In the genomic region with DNA sequence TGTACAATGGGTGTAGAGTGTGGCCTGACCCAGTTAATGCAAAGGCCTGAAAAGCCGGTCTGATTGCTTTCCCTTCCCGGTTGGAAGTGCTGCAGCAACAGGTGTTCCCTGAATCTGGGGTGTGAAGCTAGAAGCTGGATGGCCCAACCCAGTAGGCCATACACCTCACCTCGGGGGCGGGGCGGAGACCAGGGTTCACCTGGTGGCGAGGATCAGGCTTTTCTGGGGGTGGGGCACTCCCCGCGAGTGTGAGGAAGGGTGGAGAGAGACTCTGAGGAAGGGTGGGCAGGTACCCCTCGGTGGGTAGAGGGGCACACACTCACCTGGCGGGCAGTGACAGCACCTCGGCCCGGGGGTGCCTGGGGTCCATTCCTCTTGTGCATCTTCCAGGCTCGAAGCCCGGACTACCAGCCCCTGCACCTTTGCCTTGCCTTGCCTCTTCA, we compare ENCODE assay signal across 8 mouse cellular contexts. TPM values are rescaled to one million over a fixed set of nuclear protein-coding genes. Genes with fewer than 3 reads are reported as not detected.
DNase-seq lines count a peak whose midpoint lies in the region; ATAC-seq lines count a peak whose summit lies in the region.

No protein-coding gene starts in this region.

- no peaks in the 10 kb centered on the region for H3K9me3 ChIP-seq in neural tube, embryonic 11.5 days (ENCODE audit: control insufficient read depth, low read length)
- H3K9me3 ChIP-seq in embryonic facial prominence, embryonic 14.5 days (ENCODE audit: control insufficient read depth, low read length): no peaks in the 10 kb centered on the region
- H3K9me3 ChIP-seq in kidney, embryonic 14.5 days (ENCODE audit: control insufficient read depth, low read length): no peaks in the 10 kb centered on the region
- H3K9me3 ChIP-seq in lung, embryonic 16.5 days (ENCODE audit: control insufficient read depth, low read length): no peaks in the 10 kb centered on the region
- no peaks in the 10 kb centered on the region for H3K9me3 ChIP-seq in stomach, embryonic 16.5 days (replicated peaks; ENCODE audit: control insufficient read depth, low read length)

- H3K9ac ChIP-seq in neural tube, embryonic 11.5 days (ENCODE audit: low read length): peak overlapping the region; percentile 80
- H3K9ac ChIP-seq in embryonic facial prominence, embryonic 14.5 days (ENCODE audit: low read depth, low read length): peak overlapping the region; percentile 85
- peak overlapping the region; percentile 68 for H3K9ac ChIP-seq in kidney, embryonic 14.5 days (ENCODE audit: low read depth, low read length)
- H3K9ac ChIP-seq in lung, embryonic 16.5 days (ENCODE audit: low read length): peak overlapping the region; percentile 91
- H3K9ac ChIP-seq in stomach, embryonic 16.5 days (ENCODE audit: low read length): peak overlapping the region; percentile 85

- 10% methylated on average over 14 of the region's 14 CpGs for WGBS in neural tube, embryonic 11.5 days
- 5% methylated on average over 12 of the region's 14 CpGs for WGBS in embryonic facial prominence, embryonic 14.5 days
- WGBS in kidney, embryonic 14.5 days: 8% methylated on average over 14 of the region's 14 CpGs
- 7% methylated on average over 13 of the region's 14 CpGs for WGBS in lung, embryonic 16.5 days
- WGBS in stomach, embryonic 16.5 days: 4% methylated on average over 14 of the region's 14 CpGs

- no peaks in the 10 kb centered on the region for H3K27me3 ChIP-seq in neural tube, embryonic 11.5 days (ENCODE audit: control insufficient read depth, insufficient read depth, low read length)
- no peaks in the 10 kb centered on the region for H3K27me3 ChIP-seq in embryonic facial prominence, embryonic 14.5 days (replicated peaks; ENCODE audit: control insufficient read depth, insufficient read depth, low read length)
- no peaks in the 10 kb centered on the region for H3K27me3 ChIP-seq in kidney, embryonic 14.5 days (ENCODE audit: control insufficient read depth, insufficient read depth, low read length)
- no peaks in the 10 kb centered on the region for H3K27me3 ChIP-seq in lung, embryonic 16.5 days (ENCODE audit: control insufficient read depth, insufficient read depth, low read depth, low read length)
- no peaks in the 10 kb centered on the region for H3K27me3 ChIP-seq in stomach, embryonic 16.5 days (ENCODE audit: control insufficient read depth, insufficient read depth, low read length)

- H3K4me2 ChIP-seq in neural tube, embryonic 11.5 days (ENCODE audit: low read depth): peak overlapping the region; percentile 91
- H3K4me2 ChIP-seq in embryonic facial prominence, embryonic 14.5 days (ENCODE audit: low read depth, low read length): peak overlapping the region; percentile 78
- H3K4me2 ChIP-seq in kidney, embryonic 14.5 days (replicated peaks; ENCODE audit: low read depth, low read length): peak overlapping the region; percentile 83
- H3K4me2 ChIP-seq in lung, embryonic 16.5 days (ENCODE audit: low read depth, low read length): peak overlapping the region; percentile 97
- H3K4me2 ChIP-seq in stomach, embryonic 16.5 days (ENCODE audit: low read depth, low read length): peak overlapping the region; percentile 64

- peaks cover 12% of the 10 kb centered on the region for H3K36me3 ChIP-seq in neural tube, embryonic 11.5 days (ENCODE audit: control insufficient read depth, insufficient read depth, low read length)
- H3K36me3 ChIP-seq in embryonic facial prominence, embryonic 14.5 days (ENCODE audit: control insufficient read depth, insufficient read depth, low read length): peaks cover 32% of the 10 kb centered on the region
- H3K36me3 ChIP-seq in kidney, embryonic 14.5 days (ENCODE audit: control insufficient read depth, insufficient read depth, low read length): peaks cover 23% of the 10 kb centered on the region
- H3K36me3 ChIP-seq in lung, embryonic 16.5 days (ENCODE audit: control insufficient read depth, insufficient read depth, low read length): peaks cover 18% of the 10 kb centered on the region
- H3K36me3 ChIP-seq in stomach, embryonic 16.5 days (ENCODE audit: control insufficient read depth, insufficient read depth, low read length): peaks cover 13% of the 10 kb centered on the region

- H3K27ac ChIP-seq in neural tube, embryonic 11.5 days (ENCODE audit: low read depth, low read length): no peak overlapping the region
- H3K27ac ChIP-seq in embryonic facial prominence, embryonic 14.5 days (replicated peaks; ENCODE audit: low read depth, low read length): peak overlapping the region; percentile 45
- no peak overlapping the region for H3K27ac ChIP-seq in kidney, embryonic 14.5 days (ENCODE audit: low read depth, low read length)
- H3K27ac ChIP-seq in lung, embryonic 16.5 days (ENCODE audit: low read length): peak overlapping the region; percentile 76
- H3K27ac ChIP-seq in stomach, embryonic 16.5 days (ENCODE audit: low read length): peak overlapping the region; percentile 91

- no peak for ATAC-seq in neural tube, embryonic 11.5 days (ENCODE audit: insufficient read depth, low FRiP score, low TSS enrichment)
- ATAC-seq in embryonic facial prominence, embryonic 14.5 days (ENCODE audit: low read depth): peak; percentile 31; the same call in 1 of the 2 replicates
- ATAC-seq in kidney, embryonic 14.5 days (ENCODE audit: low FRiP score, low TSS enrichment): no peak; the same call in 1 of the 2 replicates
- peak; percentile 51 for ATAC-seq in lung, embryonic 16.5 days (ENCODE audit: low read depth)
- peak; percentile 68 for ATAC-seq in stomach, embryonic 16.5 days (ENCODE audit: insufficient read depth, low FRiP score)

- H3K4me1 ChIP-seq in neural tube, embryonic 11.5 days (ENCODE audit: control insufficient read depth, insufficient read depth, low read length): no peaks in the 10 kb centered on the region; the same call in 1 of the 2 replicates
- H3K4me1 ChIP-seq in embryonic facial prominence, embryonic 14.5 days (ENCODE audit: control insufficient read depth, insufficient read depth, low read length): peaks cover 11% of the 10 kb centered on the region
- H3K4me1 ChIP-seq in kidney, embryonic 14.5 days (ENCODE audit: control insufficient read depth, insufficient read depth, low read length): peaks cover 10% of the 10 kb centered on the region
- peaks cover 11% of the 10 kb centered on the region for H3K4me1 ChIP-seq in lung, embryonic 16.5 days (replicated peaks; ENCODE audit: control insufficient read depth, insufficient read depth, low read length)
- peaks cover 15% of the 10 kb centered on the region for H3K4me1 ChIP-seq in stomach, embryonic 16.5 days (ENCODE audit: control insufficient read depth, insufficient read depth, low read length)

- peak overlapping the region; percentile 63 for H3K4me3 ChIP-seq in neural tube, embryonic 11.5 days (ENCODE audit: low read depth, low read length)
- peak overlapping the region; percentile 63 for H3K4me3 ChIP-seq in embryonic facial prominence, embryonic 14.5 days (ENCODE audit: low read depth, low read length)
- H3K4me3 ChIP-seq in kidney, embryonic 14.5 days (ENCODE audit: low read length): peak overlapping the region; percentile 47
- H3K4me3 ChIP-seq in lung, embryonic 16.5 days (ENCODE audit: low read length): peak overlapping the region; percentile 73
- H3K4me3 ChIP-seq in stomach, embryonic 16.5 days (replicated peaks; ENCODE audit: low read length): peak overlapping the region; percentile 70

- no peak for DNase-seq in neural tube, embryonic 11.5 days (ENCODE audit: low spot score)
- no peak for DNase-seq in neural tube, embryonic 10.5 days (ENCODE audit: extremely low spot score, low spot score)
- peak; percentile 61 for DNase-seq in embryonic facial prominence, embryonic 14.5 days (ENCODE audit: low spot score)
- DNase-seq in cerebellum, adult 11 months: no peak
- no peak for DNase-seq in spleen, adult 18-20 months

RNA-seq across cellular contexts. Expression of a gene that starts 0.4 kb away (rescaled TPM):
- 11.2 and 12.4 TPM in 2 replicates for polyA plus RNA-seq in neural tube, embryonic 11.5 days (2014; fragmentation: Nextera tagmentation; extraction: Ambion mirVana)
- polyA plus RNA-seq in embryonic facial prominence, embryonic 14.5 days (2014; fragmentation: Nextera tagmentation; extraction: Ambion mirVana): 20.2 and 21.3 TPM in 2 replicates
- 11.7 and 17.7 TPM in 2 replicates for polyA plus RNA-seq in kidney, embryonic 14.5 days (2014; fragmentation: Nextera tagmentation; extraction: Ambion mirVana)
- 24.2 and 25.9 TPM in 2 replicates for polyA plus RNA-seq in lung, embryonic 16.5 days (2015; fragmentation: Nextera tagmentation; extraction: Ambion mirVana)
- 25.5 and 25.7 TPM in 2 replicates for polyA plus RNA-seq in stomach, embryonic 16.5 days (2015; fragmentation: Nextera tagmentation; extraction: Ambion mirVana)

RNA-seq across cellular contexts. Expression of a gene that starts 0.5 kb away (rescaled TPM):
- polyA plus RNA-seq in neural tube, embryonic 11.5 days (2014; fragmentation: Nextera tagmentation; extraction: Ambion mirVana): 1.0 and 1.3 TPM in 2 replicates
- polyA plus RNA-seq in embryonic facial prominence, embryonic 14.5 days (2014; fragmentation: Nextera tagmentation; extraction: Ambion mirVana): 0.77 and 1.0 TPM in 2 replicates
- polyA plus RNA-seq in kidney, embryonic 14.5 days (2014; fragmentation: Nextera tagmentation; extraction: Ambion mirVana): 0.87 and 1.2 TPM in 2 replicates
- 1.5 and 2.0 TPM in 2 replicates for polyA plus RNA-seq in lung, embryonic 16.5 days (2015; fragmentation: Nextera tagmentation; extraction: Ambion mirVana)
- polyA plus RNA-seq in stomach, embryonic 16.5 days (2015; fragmentation: Nextera tagmentation; extraction: Ambion mirVana): 1.0 and 1.1 TPM in 2 replicates

RNA-seq across cellular contexts. Expression of a gene that starts 21.6 kb away (rescaled TPM):
- 0.27 TPM in 1 of 2 replicates, not detected in the other for polyA plus RNA-seq in neural tube, embryonic 11.5 days (2014; fragmentation: Nextera tagmentation; extraction: Ambion mirVana)
- 1.7 and 2.4 TPM in 2 replicates for polyA plus RNA-seq in embryonic facial prominence, embryonic 14.5 days (2014; fragmentation: Nextera tagmentation; extraction: Ambion mirVana)
- 0.19 and 0.34 TPM in 2 replicates for polyA plus RNA-seq in kidney, embryonic 14.5 days (2014; fragmentation: Nextera tagmentation; extraction: Ambion mirVana)
- 0.34 and 0.41 TPM in 2 replicates for polyA plus RNA-seq in lung, embryonic 16.5 days (2015; fragmentation: Nextera tagmentation; extraction: Ambion mirVana)
- 0.25 and 0.26 TPM in 2 replicates for polyA plus RNA-seq in stomach, embryonic 16.5 days (2015; fragmentation: Nextera tagmentation; extraction: Ambion mirVana)

RNA-seq across cellular contexts. Expression of a gene that starts 37.7 kb away (rescaled TPM):
- 6.2 TPM in 2 replicates for polyA plus RNA-seq in neural tube, embryonic 11.5 days (2014; fragmentation: Nextera tagmentation; extraction: Ambion mirVana)
- 3.0 and 4.5 TPM in 2 replicates for polyA plus RNA-seq in embryonic facial prominence, embryonic 14.5 days (2014; fragmentation: Nextera tagmentation; extraction: Ambion mirVana)
- polyA plus RNA-seq in kidney, embryonic 14.5 days (2014; fragmentation: Nextera tagmentation; extraction: Ambion mirVana): 4.3 and 5.5 TPM in 2 replicates
- polyA plus RNA-seq in lung, embryonic 16.5 days (2015; fragmentation: Nextera tagmentation; extraction: Ambion mirVana): 1.2 and 3.5 TPM in 2 replicates
- polyA plus RNA-seq in stomach, embryonic 16.5 days (2015; fragmentation: Nextera tagmentation; extraction: Ambion mirVana): 1.3 TPM in 1 of 2 replicates, not detected in the other

RNA-seq across cellular contexts. Expression of a gene that starts 42.8 kb away (rescaled TPM):
- 17.0 and 17.1 TPM in 2 replicates for polyA plus RNA-seq in neural tube, embryonic 11.5 days (2014; fragmentation: Nextera tagmentation; extraction: Ambion mirVana)
- polyA plus RNA-seq in embryonic facial prominence, embryonic 14.5 days (2014; fragmentation: Nextera tagmentation; extraction: Ambion mirVana): 8.4 and 9.9 TPM in 2 replicates
- polyA plus RNA-seq in kidney, embryonic 14.5 days (2014; fragmentation: Nextera tagmentation; extraction: Ambion mirVana): 10.4 and 18.3 TPM in 2 replicates
- polyA plus RNA-seq in lung, embryonic 16.5 days (2015; fragmentation: Nextera tagmentation; extraction: Ambion mirVana): 6.9 and 8.5 TPM in 2 replicates
- polyA plus RNA-seq in stomach, embryonic 16.5 days (2015; fragmentation: Nextera tagmentation; extraction: Ambion mirVana): 6.4 and 7.5 TPM in 2 replicates

Comparison
In these comparisons a context has a peak if more than half of its experiments do, and no peak if none do; other contexts are left out.
1. ATAC-seq: peak in embryonic facial prominence, embryonic 14.5 days (single experiment), lung, embryonic 16.5 days (single experiment) and stomach, embryonic 16.5 days (single experiment); none in neural tube, embryonic 11.5 days (single experiment) and kidney, embryonic 14.5 days (single experiment).
2. H3K27ac ChIP-seq: peak in embryonic facial prominence, embryonic 14.5 days (single experiment), lung, embryonic 16.5 days (single experiment) and stomach, embryonic 16.5 days (single experiment); none in neural tube, embryonic 11.5 days (single experiment) and kidney, embryonic 14.5 days (single experiment).
3. Peak in every context shown above with its lines, with median percentiles within 50 percentile points of each other: H3K4me2 ChIP-seq, H3K4me3 ChIP-seq and H3K9ac ChIP-seq.